23 mouse cellular contexts compared by ENCODE assay signal in genomic region chr6:119204286-119204685, GRCm38 (mm10). TPM values are rescaled to one million over a fixed set of nuclear protein-coding genes. Genes with fewer than 3 reads are reported as not detected.
A peak's percentile ranks its signal among the peaks of the same experiment; 100 is the strongest.
DNase-seq lines count a peak whose midpoint lies in the region; ATAC-seq and TF ChIP-seq lines count a peak whose summit lies in the region.
"Had no signal": no experiment of that assay in that cellular context is flagged by ENCODE, and none has a peak within 500 bp of the region (broad histone marks: within the 10 kb centered on the region; RNA-seq: fewer than 3 reads in every experiment).

No protein-coding gene starts in this region.

- no peak overlapping the region for H3K4me2 ChIP-seq in heart, embryonic 15.5 days
- no peak overlapping the region for H3K4me2 ChIP-seq in lung, embryonic 16.5 days (ENCODE audit: low read depth, low read length)
- H3K4me2 ChIP-seq: embryonic facial prominence, embryonic 12.5 days; forebrain, embryonic 12.5 days; hindbrain, embryonic 14.5 days; intestine, embryonic 15.5 days had no signal

- no peak overlapping the region for H3K9ac ChIP-seq in heart, adult 2 months (ENCODE audit: low read depth, low read length)
- H3K9ac ChIP-seq in heart, embryonic 15.5 days, result no peak overlapping the region
- no peak overlapping the region for H3K9ac ChIP-seq in lung, embryonic 16.5 days (ENCODE audit: low read length)
- H3K9ac ChIP-seq: embryonic facial prominence, embryonic 12.5 days; forebrain, embryonic 12.5 days; forebrain, postnatal 0 days; hindbrain, embryonic 14.5 days; intestine, embryonic 15.5 days had no signal

- no peak for TF ChIP-seq EP300 in heart, adult 2 months (IDR thresholded peaks at IDR 0.05; ENCODE audit: insufficient read depth, low read depth, low read length)

- no peaks in the 10 kb centered on the region for H3K79me2 ChIP-seq in heart, adult 2 months (replicated peaks; ENCODE audit: control insufficient read depth, insufficient read depth, low read length)

- 47% methylated on average over 7 of the region's 7 CpGs for WGBS in heart, embryonic 10.5 days
- 68% methylated on average over 7 of the region's 7 CpGs for WGBS in heart, adult 2 months
- 43% methylated on average over 7 of the region's 7 CpGs for WGBS in heart, embryonic 15.5 days
- 58% methylated on average over 7 of the region's 7 CpGs for WGBS in lung, embryonic 16.5 days

- no peak overlapping the region for H3K4me3 ChIP-seq in heart, embryonic 10.5 days
- no peak overlapping the region for H3K4me3 ChIP-seq in heart, adult 2 months
- no peak overlapping the region for H3K4me3 ChIP-seq in heart, embryonic 15.5 days
- no peak overlapping the region for H3K4me3 ChIP-seq in lung, embryonic 16.5 days (ENCODE audit: low read length)
- H3K4me3 ChIP-seq: embryonic facial prominence, embryonic 12.5 days; forebrain, embryonic 12.5 days; hindbrain, embryonic 10.5 days; intestine, embryonic 15.5 days had no signal

- ATAC-seq in heart, embryonic 15.5 days (replicated peaks; ENCODE audit: insufficient number of reproducible peaks, insufficient read depth, low FRiP score, low read depth), result no peak
- 0 out of 2 replicates have a peak, but pooled peaks have one; percentile 31 for ATAC-seq in lung, embryonic 16.5 days (ENCODE audit: low read depth)
- ATAC-seq: activated CD4-positive, CD25-positive, alpha-beta regulatory T cell, adult 4 months; forebrain, postnatal 0 days; intestine, embryonic 15.5 days; Patski had no signal

- no peak for TF ChIP-seq POLR2A in heart, adult 2 months (IDR thresholded peaks at IDR 0.05; ENCODE audit: insufficient read depth, low read depth, low read length)

- intact Hi-C loops in heart, adult 2 months (cut with DNase I), result no loop called here

- no peaks in the 10 kb centered on the region for H3K9me3 ChIP-seq in heart, embryonic 10.5 days
- H3K9me3 ChIP-seq in heart, embryonic 15.5 days (replicated peaks), result no peaks in the 10 kb centered on the region
- H3K9me3 ChIP-seq in lung, embryonic 16.5 days (ENCODE audit: control insufficient read depth, low read length), result no peaks in the 10 kb centered on the region
- H3K9me3 ChIP-seq: embryonic facial prominence, embryonic 12.5 days; forebrain, embryonic 12.5 days; hindbrain, embryonic 10.5 days; intestine, embryonic 15.5 days had no signal

- TF ChIP-seq CTCF in heart, adult 2 months (IDR thresholded peaks at IDR 0.05), result no peak

- no peaks in the 10 kb centered on the region for H3K27me3 ChIP-seq in heart, embryonic 10.5 days (ENCODE audit: insufficient read depth, poor library complexity, severe bottlenecking)
- H3K27me3 ChIP-seq in heart, adult 2 months (ENCODE audit: control insufficient read depth, insufficient read depth, low read length), result no peaks in the 10 kb centered on the region
- no peaks in the 10 kb centered on the region for H3K27me3 ChIP-seq in heart, embryonic 15.5 days
- no peaks in the 10 kb centered on the region for H3K27me3 ChIP-seq in lung, embryonic 16.5 days (ENCODE audit: control insufficient read depth, insufficient read depth, low read depth, low read length)
- H3K27me3 ChIP-seq: CH12.LX; embryonic facial prominence, embryonic 12.5 days; forebrain, embryonic 12.5 days; intestine, embryonic 15.5 days; Patski had no signal

- DNase-seq in heart, embryonic 10.5 days (ENCODE audit: low spot score), result no peak
- no peak for DNase-seq in heart, adult 2 months
- DNase-seq in heart, adult 8-10 months (ENCODE audit: low spot score), result no peak
- DNase-seq in lung, adult 18-20 months, result no peak
- no peak for DNase-seq in kidney, postnatal 4 days
- DNase-seq: adrenal gland, postnatal 14 days; cerebellum, adult 11-12 months; cerebellum, adult 9-10 months; cerebellum, postnatal 25 days; forebrain, postnatal 0 days; gastrocnemius, postnatal 14 days; kidney, adult 18-20 months had no signal

- peak overlapping the region; percentile 29 for H3K27ac ChIP-seq in heart, embryonic 10.5 days
- H3K27ac ChIP-seq in heart, adult 2 months, result no peak overlapping the region
- H3K27ac ChIP-seq in heart, embryonic 15.5 days, result peak overlapping the region; percentile 8
- H3K27ac ChIP-seq in lung, embryonic 16.5 days (ENCODE audit: low read length), result no peak overlapping the region
- H3K27ac ChIP-seq: embryonic facial prominence, embryonic 12.5 days; forebrain, embryonic 12.5 days; hindbrain, embryonic 10.5 days; hindbrain, embryonic 14.5 days; intestine, embryonic 15.5 days had no signal

- no peaks in the 10 kb centered on the region for H3K36me3 ChIP-seq in heart, embryonic 10.5 days
- H3K36me3 ChIP-seq in heart, adult 2 months (ENCODE audit: control insufficient read depth, insufficient read depth, low read length), result no peaks in the 10 kb centered on the region
- H3K36me3 ChIP-seq in heart, embryonic 15.5 days, result no peaks in the 10 kb centered on the region
- no peaks in the 10 kb centered on the region for H3K36me3 ChIP-seq in lung, embryonic 16.5 days (ENCODE audit: control insufficient read depth, insufficient read depth, low read length)
- H3K36me3 ChIP-seq: intestine, embryonic 15.5 days had no signal

- peaks cover 53% of the 10 kb centered on the region for H3K4me1 ChIP-seq in heart, embryonic 10.5 days
- H3K4me1 ChIP-seq in heart, adult 2 months (ENCODE audit: control insufficient read depth, insufficient read depth, low read length), result 0 out of 2 replicates have a peak, but pooled peaks cover 1% of the 10 kb centered on the region
- peaks cover 48% of the 10 kb centered on the region for H3K4me1 ChIP-seq in heart, embryonic 15.5 days (replicated peaks)
- H3K4me1 ChIP-seq in lung, embryonic 16.5 days (replicated peaks; ENCODE audit: control insufficient read depth, insufficient read depth, low read length), result peaks cover under 1% of the 10 kb centered on the region; the same call in 1 of the 2 replicates

RNA-seq across cellular contexts. Expression of gene Cacna1c, which starts 8.1 kb away (rescaled TPM):
- 31.3 and 57.0 TPM in 2 replicates for polyA plus RNA-seq in heart, embryonic 10.5 days (2016; fragmentation: Nextera tagmentation; extraction: Ambion mirVana)
- total RNA-seq in heart, adult 2 months (2021), result 100 to 1,000 TPM; 194 to 228 TPM
- 56.8 and 76.3 TPM in 2 replicates for polyA plus RNA-seq in heart, adult 2 months (2012; rRNA removed)
- 51.7 and 65.3 TPM in 2 replicates for polyA plus RNA-seq in heart, embryonic 15.5 days (2015; fragmentation: Nextera tagmentation; extraction: Ambion mirVana)
- total RNA-seq in heart, adult 8-10 months (2022), result 100 to 1,000 TPM; 227 to 263 (median 245) TPM
- 5.8 TPM in 2 replicates for polyA plus RNA-seq in lung, embryonic 16.5 days (2015; fragmentation: Nextera tagmentation; extraction: Ambion mirVana)

RNA-seq across cellular contexts. Expression of gene Dcp1b, which starts 29.2 kb away (rescaled TPM):
- polyA plus RNA-seq in heart, embryonic 10.5 days (2016; fragmentation: Nextera tagmentation; extraction: Ambion mirVana), result 8.1 and 10.4 TPM in 2 replicates
- total RNA-seq in heart, adult 2 months (2021), result 1 to 10 TPM; 2.6 to 2.7 TPM
- 4.8 and 4.9 TPM in 2 replicates for polyA plus RNA-seq in heart, adult 2 months (2012; rRNA removed)
- 7.6 and 7.8 TPM in 2 replicates for polyA plus RNA-seq in heart, embryonic 15.5 days (2015; fragmentation: Nextera tagmentation; extraction: Ambion mirVana)
- total RNA-seq in heart, adult 8-10 months (2022), result 1 to 10 TPM; 2.2 to 3.6 (median 2.3) TPM
- 5.8 and 8.3 TPM in 2 replicates for polyA plus RNA-seq in lung, embryonic 16.5 days (2015; fragmentation: Nextera tagmentation; extraction: Ambion mirVana)

RNA-seq across cellular contexts. Expression of gene Cacna2d4, which starts 32.0 kb away (rescaled TPM):
- not detected in 2 replicates for polyA plus RNA-seq in heart, embryonic 10.5 days (2016; fragmentation: Nextera tagmentation; extraction: Ambion mirVana)
- not detected for total RNA-seq in heart, adult 2 months (2021)
- 0.23 TPM in 2 replicates for polyA plus RNA-seq in heart, adult 2 months (2012; rRNA removed)
- 0.32 TPM in 1 of 2 replicates, not detected in the other for polyA plus RNA-seq in heart, embryonic 15.5 days (2015; fragmentation: Nextera tagmentation; extraction: Ambion mirVana)
- total RNA-seq in heart, adult 8-10 months (2022), result not detected
- 0.09 TPM in 1 of 2 replicates, not detected in the other for polyA plus RNA-seq in lung, embryonic 16.5 days (2015; fragmentation: Nextera tagmentation; extraction: Ambion mirVana)
- total RNA-seq: adrenal gland, adult 18-20 months; adrenal gland, postnatal 14 days had no signal
- polyA plus RNA-seq: embryonic facial prominence, embryonic 12.5 days; forebrain, embryonic 12.5 days had no signal

Comparison
In these comparisons a context has a peak if more than half of its experiments do, and no peak if none do; other contexts are left out.
1. H3K27ac ChIP-seq: peak in heart, embryonic 10.5 days (single experiment) and heart, embryonic 15.5 days (single experiment); none in heart, adult 2 months (single experiment) and lung, embryonic 16.5 days (single experiment).